ENCODE assay signal across 21 mouse cellular contexts in genomic region chr6:18822812-18823211, GRCm38 (mm10). TPM values are rescaled to one million over a fixed set of nuclear protein-coding genes. Genes with fewer than 3 reads are reported as not detected.
DNase-seq lines count a peak whose midpoint lies in the region; ATAC-seq and TF ChIP-seq lines count a peak whose summit lies in the region.
"Had no signal": no experiment of that assay in that cellular context is flagged by ENCODE, and none has a peak within 500 bp of the region (broad histone marks: within the 10 kb centered on the region; RNA-seq: fewer than 3 reads in every experiment).

No protein-coding gene starts in this region.

- H3K27ac ChIP-seq in kidney, postnatal 0 days, result peak overlapping the region; percentile 47; the same call in 1 of the 2 replicates
- H3K27ac ChIP-seq in midbrain, postnatal 0 days (ENCODE audit: low read depth, low read length), result no peak overlapping the region
- H3K27ac ChIP-seq in heart, embryonic 10.5 days, result no peak overlapping the region
- H3K27ac ChIP-seq: forebrain, embryonic 12.5 days; gastrocnemius, adult 2 months; limb, embryonic 10.5 days; liver, embryonic 14.5 days had no signal

- no peak overlapping the region for H3K9ac ChIP-seq in kidney, postnatal 0 days (ENCODE audit: low read depth, low read length)
- no peak overlapping the region for H3K9ac ChIP-seq in midbrain, postnatal 0 days (replicated peaks; ENCODE audit: low read length, poor library complexity, severe bottlenecking)
- H3K9ac ChIP-seq: forebrain, embryonic 12.5 days; liver, embryonic 14.5 days had no signal

- H3K9me3 ChIP-seq in kidney, postnatal 0 days (replicated peaks; ENCODE audit: low read length), result no peaks in the 10 kb centered on the region
- no peaks in the 10 kb centered on the region for H3K9me3 ChIP-seq in midbrain, postnatal 0 days (ENCODE audit: low read length)
- no peaks in the 10 kb centered on the region for H3K9me3 ChIP-seq in heart, embryonic 10.5 days
- H3K9me3 ChIP-seq: forebrain, embryonic 12.5 days; G1E; limb, embryonic 10.5 days had no signal

- H3K27me3 ChIP-seq in kidney, postnatal 0 days (ENCODE audit: insufficient read depth, low read length), result no peaks in the 10 kb centered on the region
- no peaks in the 10 kb centered on the region for H3K27me3 ChIP-seq in midbrain, postnatal 0 days (ENCODE audit: insufficient read depth, low read length)
- no peaks in the 10 kb centered on the region for H3K27me3 ChIP-seq in heart, embryonic 10.5 days (ENCODE audit: insufficient read depth, poor library complexity, severe bottlenecking)
- H3K27me3 ChIP-seq: forebrain, embryonic 12.5 days had no signal

- no peaks in the 10 kb centered on the region for H3K4me1 ChIP-seq in kidney, postnatal 0 days (replicated peaks; ENCODE audit: insufficient read depth, low read length)
- H3K4me1 ChIP-seq in midbrain, postnatal 0 days (ENCODE audit: insufficient read depth, low read length), result no peaks in the 10 kb centered on the region
- no peaks in the 10 kb centered on the region for H3K4me1 ChIP-seq in heart, embryonic 10.5 days
- H3K4me1 ChIP-seq: forebrain, embryonic 12.5 days; limb, embryonic 10.5 days had no signal

- no peaks in the 10 kb centered on the region for H3K36me3 ChIP-seq in kidney, postnatal 0 days (ENCODE audit: insufficient read depth, low read length)
- H3K36me3 ChIP-seq in midbrain, postnatal 0 days (ENCODE audit: insufficient read depth, low read length), result no peaks in the 10 kb centered on the region
- H3K36me3 ChIP-seq in heart, embryonic 10.5 days, result no peaks in the 10 kb centered on the region
- H3K36me3 ChIP-seq: forebrain, embryonic 12.5 days; G1E; limb, embryonic 10.5 days had no signal

- no peak overlapping the region for H3K4me2 ChIP-seq in kidney, postnatal 0 days (ENCODE audit: low read length)
- no peak overlapping the region for H3K4me2 ChIP-seq in midbrain, postnatal 0 days (ENCODE audit: low read depth, low read length, poor library complexity, severe bottlenecking)
- H3K4me2 ChIP-seq: forebrain, embryonic 12.5 days had no signal

- TF ChIP-seq CTCF in kidney, postnatal 0 days (IDR thresholded peaks at IDR 0.05; ENCODE audit: low read depth), result no peak
- TF ChIP-seq CTCF in midbrain, postnatal 0 days (IDR thresholded peaks at IDR 0.05), result no peak

- no peak overlapping the region for H3K4me3 ChIP-seq in kidney, postnatal 0 days (replicated peaks; ENCODE audit: low read depth, low read length)
- H3K4me3 ChIP-seq in midbrain, postnatal 0 days (ENCODE audit: low read depth, low read length), result no peak overlapping the region
- no peak overlapping the region for H3K4me3 ChIP-seq in heart, embryonic 10.5 days
- H3K4me3 ChIP-seq: forebrain, embryonic 12.5 days; gastrocnemius, adult 2 months; limb, embryonic 10.5 days had no signal

- peak; percentile 11 to 43 for DNase-seq in lung, adult 18-20 months
- no peak for DNase-seq in lung, postnatal 4 days
- DNase-seq in fibroblast of lung, adult 2 months (ENCODE audit: low read depth), result peak; percentile 2
- peak; percentile 19 for DNase-seq in kidney, postnatal 0 days (ENCODE audit: low spot score)
- peak; percentile 68 for DNase-seq in urinary bladder, postnatal 14 days (ENCODE audit: low spot score)
- no peak for DNase-seq in midbrain, postnatal 0 days (ENCODE audit: low spot score)
- no peak for DNase-seq in heart, embryonic 10.5 days (ENCODE audit: low spot score)
- DNase-seq in left cerebral cortex, adult 8-10 months (ENCODE audit: low spot score in 2 of 2), result no peak
- DNase-seq: cerebellum, adult 18-20 months; gastrocnemius, adult 2 months; right cerebral cortex, postnatal 25 days had no signal

- WGBS in kidney, postnatal 0 days, result 19% methylated on average over 1 of the region's 1 CpGs
- WGBS in midbrain, postnatal 0 days, result 63% methylated on average over 1 of the region's 1 CpGs
- 70% methylated on average over 1 of the region's 1 CpGs for WGBS in heart, embryonic 10.5 days

- peak; percentile 71; the same call in 1 of the 2 replicates for ATAC-seq in kidney, postnatal 0 days (replicated peaks; ENCODE audit: low FRiP score, low read depth)
- no peak for ATAC-seq in midbrain, postnatal 0 days (ENCODE audit: low FRiP score)
- ATAC-seq: activated CD4-positive, CD25-positive, alpha-beta regulatory T cell, adult 4 months had no signal

RNA-seq across cellular contexts. Expression of gene Lsm8, which starts 25.6 kb away (rescaled TPM):
- polyA plus RNA-seq in kidney, postnatal 0 days (2015; fragmentation: Nextera tagmentation; extraction: Ambion mirVana), result 219 and 228 TPM in 2 replicates
- 42.8 and 51.4 TPM in 2 replicates for total RNA-seq in midbrain, postnatal 0 days (2014; rRNA removed)
- polyA plus RNA-seq in midbrain, postnatal 0 days (2015; fragmentation: Nextera tagmentation; extraction: Ambion mirVana), result 71.1 and 71.7 TPM in 2 replicates
- 144 and 166 TPM in 2 replicates for polyA plus RNA-seq in heart, embryonic 10.5 days (2016; fragmentation: Nextera tagmentation; extraction: Ambion mirVana)
- 10 to 100 TPM; 24.8 to 29.7 (median 27.5) TPM for total RNA-seq in left cerebral cortex, adult 8-10 months (2022)

RNA-seq across cellular contexts. Expression of gene Ankrd7, which starts 43.3 kb away (rescaled TPM):
- polyA plus RNA-seq in kidney, postnatal 0 days (2015; fragmentation: Nextera tagmentation; extraction: Ambion mirVana), result not detected in 2 replicates
- total RNA-seq in midbrain, postnatal 0 days (2014; rRNA removed), result not detected in 2 replicates
- polyA plus RNA-seq in midbrain, postnatal 0 days (2015; fragmentation: Nextera tagmentation; extraction: Ambion mirVana), result 0.14 TPM in 1 of 2 replicates, not detected in the other
- polyA plus RNA-seq in heart, embryonic 10.5 days (2016; fragmentation: Nextera tagmentation; extraction: Ambion mirVana), result 0.25 and 0.33 TPM in 2 replicates
- total RNA-seq in left cerebral cortex, adult 8-10 months (2022), result not detected
- total RNA-seq: G1E; gastrocnemius, adult 2 months; hematopoietic stem cell, adult 5-6 weeks; layer of hippocampus, adult 8-10 months; megakaryocyte-erythroid progenitor cell, adult 5-6 weeks had no signal
- polyA plus RNA-seq: activated CD4-positive, CD25-positive, alpha-beta regulatory T cell, adult 4 months; C2C12; embryonic facial prominence, embryonic 11.5 days; G1E had no signal

Comparison
In these comparisons a context has a peak if more than half of its experiments do, and no peak if none do; other contexts are left out.
1. DNase-seq: peak in lung, adult 18-20 months (2 of 2), fibroblast of lung, adult 2 months (single experiment), kidney, postnatal 0 days (single experiment) and urinary bladder, postnatal 14 days (single experiment); none in lung, postnatal 4 days (0 of 2), midbrain, postnatal 0 days (single experiment), heart, embryonic 10.5 days (single experiment) and left cerebral cortex, adult 8-10 months (0 of 2).